Mouse (Mus musculus): ENCODE results near the gene Tnfrsf1a. TPM values are rescaled to one million over a fixed set of nuclear protein-coding genes. Genes with fewer than 3 reads are reported as not detected.

The Tnfrsf1a gene
- total RNA-seq, 2 experiments from 2014 or later: 219 to 241 TPM

DNA sequence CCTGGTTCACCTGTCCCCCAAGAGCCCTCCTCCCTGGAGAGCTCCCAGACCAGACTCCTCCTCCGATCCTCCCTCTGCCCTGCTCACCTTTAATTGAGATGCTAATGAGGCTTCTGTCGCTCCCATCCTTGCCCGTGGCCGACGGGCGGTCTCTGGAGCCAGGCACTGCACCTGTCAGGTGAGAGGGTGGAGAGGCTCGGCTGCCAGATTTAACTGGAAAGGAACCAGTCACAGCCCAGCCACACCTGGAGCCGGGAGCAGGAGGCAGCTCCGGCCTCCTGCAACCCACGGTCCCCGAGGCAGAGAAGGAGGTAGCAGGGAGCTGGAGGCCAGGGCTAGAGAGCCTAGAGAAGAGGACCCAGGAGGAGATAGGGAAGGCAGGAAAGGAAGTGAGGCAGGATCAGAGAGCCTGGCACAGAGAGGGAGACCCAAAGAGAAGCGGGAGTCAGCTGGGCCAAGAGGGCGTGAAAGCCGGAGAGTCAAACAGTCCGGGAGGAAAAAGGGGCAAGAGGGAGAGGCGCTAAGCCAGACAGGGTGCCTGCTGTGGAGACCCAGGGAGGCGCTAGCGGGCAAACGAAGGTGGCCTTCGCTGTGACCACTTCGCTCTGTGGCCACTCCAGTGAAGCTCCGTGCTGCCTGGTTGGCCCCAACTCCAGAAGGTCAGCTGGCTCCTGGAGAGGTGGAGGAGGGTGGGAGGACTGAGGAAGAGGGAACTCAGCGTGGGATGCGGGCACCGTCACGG lies 27.9 kb upstream of the Tnfrsf1a start:
- no peak for DNase-seq (ENCODE audit: low spot score in 2 of 2)

DNA sequence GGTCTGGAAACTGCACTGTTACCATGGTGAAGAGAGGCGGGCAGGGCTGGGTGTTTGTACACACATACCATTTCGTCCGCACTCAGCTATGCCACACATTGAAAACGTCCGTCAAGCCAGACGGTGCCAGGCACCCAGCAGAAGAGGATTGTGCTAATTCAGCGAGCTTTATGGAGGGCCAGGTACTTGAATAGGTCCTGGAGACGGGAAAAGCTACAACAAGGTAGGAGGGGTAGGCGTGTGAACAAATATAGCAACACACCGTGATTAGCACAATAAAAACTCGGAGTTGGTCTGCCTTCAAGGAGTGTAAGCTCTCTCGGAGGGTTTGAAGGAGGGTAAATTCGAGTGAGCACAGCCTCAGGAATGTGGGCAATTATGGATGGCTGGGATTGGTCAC lies 26.4 kb upstream of the Tnfrsf1a start:
- DNase-seq (ENCODE audit: low spot score in 2 of 2): no peak

GRCm38 (mm10) chr6:125323547-125323946 lies 25.6 kb upstream of the Tnfrsf1a start:
- DNase-seq (ENCODE audit: low spot score in 2 of 2): no peak

DNA sequence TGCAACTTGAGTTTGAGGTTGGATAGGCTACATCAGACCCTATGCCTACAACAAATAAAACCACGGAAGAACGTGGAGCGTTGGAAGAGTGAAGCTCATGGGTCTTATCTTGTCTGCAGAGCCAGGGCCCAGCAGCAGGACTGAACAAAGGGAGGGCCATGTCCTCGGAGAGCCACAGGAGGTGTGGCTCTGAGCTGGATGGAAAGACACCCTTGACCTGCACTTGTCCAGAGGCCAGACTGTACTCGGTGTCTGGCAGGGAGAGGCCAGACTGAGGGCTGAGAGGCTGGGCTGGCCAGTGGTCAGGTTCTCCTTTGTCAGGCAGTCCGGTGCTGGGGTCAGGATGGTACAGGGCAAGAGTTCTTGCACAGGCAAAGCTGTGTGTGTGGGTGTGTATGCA lies 23.8 kb upstream of the Tnfrsf1a start:
- no peak for DNase-seq (ENCODE audit: low spot score in 2 of 2)

GRCm38 (mm10) chr6:125328243-125328642 lies 20.9 kb upstream of the Tnfrsf1a start:
- no peak for DNase-seq (ENCODE audit: low spot score in 2 of 2)

DNA sequence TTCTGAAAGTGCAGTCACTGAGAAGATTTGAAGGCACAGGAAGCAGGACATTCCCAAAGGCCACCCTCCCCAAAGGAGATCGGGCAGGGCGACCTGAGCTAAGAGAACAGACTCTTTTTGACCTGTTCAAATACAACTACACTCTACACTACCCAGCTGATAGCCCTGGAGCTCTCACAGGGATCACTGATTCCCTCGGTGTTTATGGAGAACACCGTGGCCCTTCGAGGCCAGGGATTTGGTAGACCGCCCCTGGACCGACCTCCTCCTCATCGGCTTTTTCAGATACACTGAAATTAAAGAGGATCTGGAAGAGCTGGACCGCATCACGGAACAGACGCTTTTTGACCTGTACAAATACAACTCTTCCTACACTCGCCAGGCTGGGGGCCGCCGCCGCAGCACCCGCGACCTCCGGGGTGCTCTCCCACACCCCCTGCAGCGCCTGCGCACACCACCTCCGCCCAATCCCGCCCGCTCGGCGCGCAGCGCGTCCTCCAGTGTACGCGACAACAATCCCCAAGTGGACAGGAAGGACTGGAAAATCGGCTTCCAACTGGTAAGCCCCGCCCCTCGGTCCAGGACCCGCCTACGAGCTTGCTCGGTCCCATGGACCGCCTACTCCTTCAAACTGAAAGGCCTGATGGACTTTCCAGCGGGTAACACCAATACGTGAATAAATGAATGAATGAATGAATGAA lies 18.4 kb upstream of the Tnfrsf1a start:
- peak; percentile 71 to 89 for DNase-seq (ENCODE audit: low spot score in 2 of 2)

GRCm38 (mm10) chr6:125333112-125333899 lies 15.9 kb upstream of the Tnfrsf1a start:
- DNase-seq (ENCODE audit: low spot score in 2 of 2): no peak

DNA sequence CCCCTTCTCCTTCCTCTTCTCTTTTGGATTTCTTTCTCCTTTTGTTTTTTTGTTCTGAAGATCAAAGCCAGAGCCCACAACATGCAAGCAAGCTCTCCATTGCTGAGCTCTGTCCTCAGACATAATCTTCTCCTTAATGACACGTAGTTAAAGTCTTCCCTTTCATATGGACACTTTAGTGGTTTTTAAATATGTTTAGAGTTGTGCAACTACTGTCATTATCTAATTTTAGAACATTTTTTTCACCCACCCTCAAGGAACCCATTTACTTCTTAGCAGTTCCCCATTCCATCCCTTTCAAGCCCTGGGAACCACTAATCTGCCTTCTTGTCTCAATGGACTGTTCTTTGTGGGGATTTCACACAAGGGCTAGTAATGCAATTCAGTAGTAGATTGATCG lies 14.8 kb upstream of the Tnfrsf1a start:
- DNase-seq (ENCODE audit: low spot score in 2 of 2): no peak

GRCm38 (mm10) chr6:125338791-125339660 lies 10.1 kb upstream of the Tnfrsf1a start:
- DNase-seq (ENCODE audit: low spot score in 2 of 2): no peak

- DNase-seq (ENCODE audit: low spot score in 2 of 2): no peak
These were observed 8.9 kb upstream of the Tnfrsf1a start for GRCm38 (mm10) chr6:125340244-125340643.

DNA sequence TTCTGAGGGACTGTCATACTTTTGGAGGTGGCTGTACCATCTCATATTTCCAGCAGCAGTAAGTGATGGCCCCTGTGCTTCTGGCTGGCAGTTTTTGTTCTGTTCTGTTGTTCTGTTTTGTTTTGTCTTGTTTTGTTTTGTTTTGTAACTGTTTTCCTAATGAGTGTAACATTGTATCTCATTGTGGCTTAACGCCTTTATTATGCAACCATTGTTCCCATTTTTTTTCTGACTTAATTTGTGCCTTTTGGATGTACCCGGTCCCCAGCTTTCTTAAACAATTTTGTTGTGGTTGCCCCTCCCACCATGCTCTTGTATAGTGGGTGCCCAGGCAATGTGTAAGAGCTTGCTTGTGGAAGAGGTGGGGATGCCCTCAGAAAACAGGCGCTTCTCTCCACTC lies 7.0 kb upstream of the Tnfrsf1a start:
- no peak for DNase-seq (ENCODE audit: low spot score in 2 of 2)

DNA sequence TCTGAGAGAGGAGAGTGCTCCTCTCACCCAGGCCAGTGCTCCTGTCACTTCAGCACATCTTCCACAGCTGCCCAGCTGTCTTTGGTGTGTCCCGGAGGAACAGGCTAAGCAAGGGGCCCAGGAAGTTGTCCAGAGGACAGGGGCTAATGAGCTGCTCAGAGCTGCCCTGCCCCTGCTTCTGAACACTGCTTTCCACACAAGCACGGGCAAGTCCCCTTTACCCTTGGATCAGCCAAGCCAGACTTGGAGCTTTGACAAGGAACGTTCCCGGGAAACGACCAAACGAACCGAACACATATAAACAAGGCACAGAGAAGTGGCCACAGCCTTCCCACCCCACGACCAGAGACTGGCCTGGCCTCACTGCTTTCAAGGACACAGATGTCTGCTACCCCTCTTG lies 5.1 kb upstream of the Tnfrsf1a start:
- no peak for DNase-seq (ENCODE audit: low spot score in 2 of 2)

DNA sequence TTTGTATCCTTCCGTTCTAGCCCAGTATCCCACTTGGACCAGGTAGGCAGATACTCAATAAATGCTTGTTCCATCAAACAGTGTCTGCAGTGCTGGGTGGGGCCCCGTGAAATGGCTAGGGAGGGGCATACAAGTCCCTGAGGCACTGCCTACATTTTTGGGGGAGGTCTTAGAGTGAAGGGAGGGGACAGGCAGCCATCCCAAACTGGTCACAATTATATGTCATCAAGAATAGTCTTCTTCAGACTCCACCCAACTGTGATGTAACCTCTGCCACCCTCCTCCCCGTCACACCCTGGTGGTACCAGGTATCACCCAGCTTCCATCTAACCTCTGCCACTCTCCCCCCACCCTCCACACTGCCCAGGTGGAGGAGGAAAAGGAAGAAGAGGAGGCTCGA lies 4.3 kb upstream of the Tnfrsf1a start:
- no peak for DNase-seq (ENCODE audit: low spot score in 2 of 2)

DNA sequence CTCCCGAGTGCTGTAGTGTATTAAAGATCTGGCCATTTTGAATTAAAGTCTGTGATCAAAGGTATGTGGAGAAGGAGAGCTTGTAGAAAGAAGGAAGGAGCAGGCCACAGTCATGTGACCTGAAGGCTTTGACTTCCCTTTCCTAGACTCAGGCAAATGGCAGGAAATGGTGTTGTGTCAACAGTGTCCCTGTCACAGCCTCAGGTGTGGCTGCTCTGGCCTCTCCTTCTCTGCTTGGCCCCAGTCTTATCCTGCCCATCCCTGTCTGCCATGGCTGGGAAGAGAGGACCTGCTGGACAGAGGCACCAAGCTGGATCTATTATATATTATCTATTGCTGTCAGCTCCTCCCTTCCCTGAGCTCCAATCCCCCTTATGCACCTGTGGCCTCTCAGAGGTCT lies 3.5 kb upstream of the Tnfrsf1a start:
- DNase-seq (ENCODE audit: low spot score in 2 of 2): no peak

GRCm38 (mm10) chr6:125346029-125346428 lies 3.1 kb upstream of the Tnfrsf1a start:
- no peak for DNase-seq (ENCODE audit: low spot score in 2 of 2)

DNA sequence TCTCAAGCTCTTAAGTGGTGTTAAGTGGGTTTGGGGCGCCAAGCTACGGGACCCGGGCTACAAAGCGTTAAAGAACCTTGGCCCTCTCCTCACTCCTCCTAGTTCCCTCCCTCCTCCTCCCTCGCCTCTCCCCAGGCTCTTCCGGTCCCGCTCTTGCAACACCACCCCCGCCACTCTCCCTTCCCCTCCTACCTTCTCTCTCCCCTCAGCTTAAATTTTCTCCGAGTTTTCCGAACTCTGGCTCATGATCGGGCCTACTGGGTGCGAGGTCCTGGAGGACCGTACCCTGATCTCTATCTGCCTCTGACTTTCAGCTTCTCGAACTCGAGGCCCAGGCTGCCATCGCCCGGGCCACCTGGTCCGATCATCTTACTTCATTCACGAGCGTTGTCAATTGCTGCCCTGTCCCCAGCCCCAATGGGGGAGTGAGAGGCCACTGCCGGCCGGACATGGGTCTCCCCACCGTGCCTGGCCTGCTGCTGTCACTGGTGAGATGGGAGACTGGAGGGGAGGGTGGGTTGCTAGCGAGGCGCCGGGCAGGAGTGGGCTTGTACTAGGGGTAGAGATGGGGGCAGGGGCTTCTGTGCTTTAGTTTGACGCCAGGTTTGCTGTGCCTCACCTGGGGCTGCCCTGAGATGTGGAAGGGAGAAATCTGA lies 541 bp downstream of the Tnfrsf1a start:
- peak; percentile 31 to 60 for DNase-seq (ENCODE audit: low spot score in 2 of 2)

- no peak for DNase-seq (ENCODE audit: low spot score in 2 of 2)
These were observed 1.3 kb downstream of the Tnfrsf1a start for GRCm38 (mm10) chr6:125350231-125350994.

DNA sequence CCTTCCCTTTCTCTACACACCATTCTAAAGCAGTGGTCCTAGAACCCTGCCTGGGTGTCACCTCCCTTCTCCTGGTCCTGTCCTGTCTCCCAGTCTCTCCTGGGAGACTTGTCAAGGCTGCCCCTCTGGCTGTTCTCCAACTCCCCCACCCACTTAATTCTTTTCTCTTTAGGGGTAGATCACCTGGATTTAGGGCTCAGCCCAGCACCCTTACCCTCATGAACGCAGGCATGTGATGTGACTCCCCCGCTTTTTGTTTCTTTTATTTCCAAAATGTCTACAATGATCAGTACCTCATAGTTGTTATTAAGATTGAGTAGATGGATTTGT lies 1.8 kb downstream of the Tnfrsf1a start:
- no peak for DNase-seq (ENCODE audit: low spot score in 2 of 2)

DNA sequence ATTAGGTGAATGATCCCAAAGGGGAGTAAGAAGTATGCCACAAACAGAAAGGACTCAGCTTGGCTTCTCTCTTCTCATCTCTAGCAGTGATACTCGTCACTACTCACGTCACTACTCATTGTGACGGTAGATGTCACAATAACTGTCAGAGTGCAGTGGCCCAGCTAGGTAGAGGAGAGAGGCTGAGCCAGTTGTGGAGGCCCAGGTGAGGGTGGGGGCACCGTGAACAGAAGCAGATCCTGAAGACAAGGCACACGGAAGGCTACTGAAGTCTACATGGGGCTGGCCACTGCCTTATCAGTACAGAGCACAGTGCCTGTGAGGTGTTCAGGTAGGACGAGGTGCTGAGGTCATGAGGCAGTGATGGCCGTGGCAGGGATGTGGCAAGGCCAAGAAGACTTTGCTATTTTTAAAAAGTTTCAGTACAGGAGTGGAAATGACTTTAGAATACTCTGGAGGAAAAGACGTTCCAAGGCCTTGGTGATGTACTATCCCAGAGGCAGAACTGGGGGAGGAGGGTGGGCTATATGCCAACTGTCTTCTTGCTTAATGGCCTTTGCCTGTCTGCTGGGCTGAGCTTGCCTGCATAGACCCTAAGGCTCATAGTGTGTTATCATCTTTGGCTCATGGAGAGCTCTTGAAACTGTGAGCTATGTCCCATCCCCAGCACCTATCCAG lies 2.3 kb downstream of the Tnfrsf1a start:
- DNase-seq (ENCODE audit: low spot score in 2 of 2): peak; percentile 52 to 62

Data from adrenal gland, postnatal 4 days (tissue).